Mouse (Mus musculus) hindbrain, embryonic 16.5 days (tissue): Measurements from ENCODE around the gene Cnr2. TPM values are rescaled to one million over a fixed set of nuclear protein-coding genes. Genes with fewer than 3 reads are reported as not detected.

Source experiments
- ATAC-seq: fragments of 200-750 bp; cut with Nextera tagmentation; 2 replicates; pipeline ENCODE4 v1.8.0; 2017; ENCODE audit warnings: moderate TSS enrichment, moderate library complexity
- H3K27ac ChIP-seq: fragments of 300-500 bp; sonication (generic); 2 replicates; pipeline ENCODE4 v1.5.1; 2014; ENCODE audit warnings: low read depth, mild to moderate bottlenecking, control low read depth, low read length, moderate library complexity
- H3K27me3 ChIP-seq: fragments of 300-500 bp; sonication (generic); replicated peaks from 2 replicates; pipeline ENCODE4 v1.6.1; 2014; ENCODE audit warnings: low read length; ENCODE audit not compliant: control insufficient read depth, insufficient read depth
- H3K36me3 ChIP-seq: fragments of 300-500 bp; sonication (generic); 2 replicates; pipeline ENCODE4 v1.6.1; 2014; ENCODE audit warnings: mild to moderate bottlenecking, low read length, moderate library complexity, mixed read lengths; ENCODE audit not compliant: control insufficient read depth, insufficient read depth
- H3K4me1 ChIP-seq: fragments of 300-500 bp; sonication (generic); 2 replicates; pipeline ENCODE4 v1.6.1; 2014; ENCODE audit warnings: low read depth, low read length; ENCODE audit not compliant: control insufficient read depth, insufficient read depth
- H3K4me2 ChIP-seq: fragments of 300-500 bp; sonication (generic); 2 replicates; pipeline ENCODE4 v1.6.1; 2014; ENCODE audit warnings: mild to moderate bottlenecking, low read length, control low read depth, moderate library complexity
- H3K4me3 ChIP-seq: fragments of 300-500 bp; sonication (generic); 2 replicates; pipeline ENCODE4 v1.5.1; 2014; ENCODE audit warnings: mild to moderate bottlenecking, low read length, control low read depth, moderate library complexity
- H3K9ac ChIP-seq: fragments of 300-500 bp; sonication (generic); 2 replicates; pipeline ENCODE4 v1.6.1; 2014; ENCODE audit warnings: low read depth, mild to moderate bottlenecking, control low read depth, low read length, moderate library complexity
- H3K9me3 ChIP-seq: fragments of 300-500 bp; sonication (generic); 2 replicates; pipeline ENCODE4 v1.6.1; 2014; ENCODE audit warnings: mild to moderate bottlenecking, low read length, moderate library complexity; ENCODE audit not compliant: control insufficient read depth
- WGBS: fragments of 180-500 bp; shearing (Covaris S2); extraction: QIAGEN DNeasy Blood & Tissue Kit; methylation state at CpG from one replicate; pipeline ENCODE4 v1.1.7; 2014; 5-methylcytosine and 5-hydroxymethylcytosine counted together
- polyA plus RNA-seq: library from polyadenylated mRNA; unstranded; fragments of >200 nt; fragmentation: Nextera tagmentation; extraction: Ambion mirVana; gene quantifications from 2 replicates; pipeline ENCODE4 v1.2.1, GENCODE M21; 2015

Cnr2 gene
- polyA plus RNA-seq, 1 experiment from 2014 or later, result 0.09 TPM

DNA sequence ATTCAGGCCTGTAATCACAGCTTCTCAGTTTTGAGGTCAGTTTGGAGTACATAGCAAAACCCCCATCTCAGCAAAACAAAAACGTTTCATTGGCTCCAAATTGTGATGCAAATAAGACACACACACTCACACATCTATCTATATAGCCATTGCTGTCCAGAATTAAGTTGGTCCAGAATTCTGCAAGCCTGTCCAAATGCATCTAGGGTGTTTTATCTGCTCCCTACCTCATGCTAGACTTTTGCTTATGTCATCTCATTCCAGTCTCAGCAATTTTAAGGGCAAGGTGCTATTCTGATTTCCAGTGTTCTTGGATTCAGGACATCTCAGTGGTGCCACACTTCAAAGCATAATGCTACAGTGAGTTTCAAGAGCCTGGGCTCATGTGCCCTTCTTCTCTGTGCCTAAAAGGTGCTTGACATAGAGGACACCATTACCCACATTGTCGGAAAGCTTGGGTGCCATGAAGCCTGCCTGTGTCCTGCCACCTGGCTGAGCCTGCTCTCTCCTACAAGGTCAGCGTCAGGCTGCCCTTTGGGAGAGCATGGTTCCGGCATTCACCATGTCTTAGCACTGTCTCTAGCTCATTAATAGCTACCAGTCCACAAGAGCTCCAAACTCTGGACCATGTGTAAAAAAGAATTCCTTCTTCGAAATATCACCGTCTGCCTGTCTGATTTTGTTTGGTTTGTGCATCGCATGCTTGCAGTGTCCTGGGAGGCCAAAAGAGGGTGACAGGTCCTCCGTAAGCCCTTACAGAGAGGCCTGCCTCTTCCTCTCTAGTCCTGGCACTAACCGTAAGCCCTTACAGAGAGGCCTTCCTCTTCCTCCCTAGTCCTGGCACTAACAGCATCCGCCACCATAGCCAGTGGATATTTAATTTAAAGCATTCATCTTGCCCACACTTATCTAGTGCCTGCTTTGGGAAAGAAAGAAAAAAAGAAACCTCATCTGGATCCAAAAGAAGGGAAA lies 20.3 kb upstream of the Cnr2 start:
- peak overlapping the region; percentile 65; the same call in 1 of the 2 replicates for H3K4me2 ChIP-seq
- 77% methylated on average over 10 of the region's 10 CpGs for WGBS
- peaks cover 41% of the 10 kb centered on the region for H3K4me1 ChIP-seq
- no peaks in the 10 kb centered on the region for H3K9me3 ChIP-seq
- H3K27ac ChIP-seq, result peak overlapping the region; percentile 99
- no peak for ATAC-seq
- no peak overlapping the region for H3K9ac ChIP-seq
- no peaks in the 10 kb centered on the region for H3K27me3 ChIP-seq
- no peak overlapping the region for H3K4me3 ChIP-seq
- peaks cover 3% of the 10 kb centered on the region for H3K36me3 ChIP-seq

DNA sequence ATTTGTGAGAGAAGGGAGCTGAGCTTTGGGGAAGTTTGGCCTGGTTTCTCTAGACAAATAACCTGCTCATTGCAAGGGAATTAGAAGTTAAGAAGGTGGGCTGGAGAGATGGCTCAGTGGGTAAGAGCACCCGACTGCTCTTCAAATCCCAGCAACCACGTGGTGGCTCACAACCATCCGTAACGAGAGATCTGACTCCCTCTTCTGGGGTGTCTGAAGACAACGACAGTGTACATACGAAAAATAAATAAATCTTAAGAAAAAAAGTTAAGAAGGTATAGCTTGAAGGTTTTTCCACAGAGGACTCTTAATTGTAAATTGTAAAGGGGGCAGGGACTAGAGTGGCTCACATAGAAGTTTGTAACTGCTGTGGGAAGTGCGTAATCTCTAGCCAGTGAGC lies 19.6 kb upstream of the Cnr2 start:
- no peaks in the 10 kb centered on the region for H3K27me3 ChIP-seq
- no peak overlapping the region for H3K4me2 ChIP-seq
- WGBS, result 21% methylated on average over 7 of the region's 7 CpGs
- H3K4me3 ChIP-seq, result no peak overlapping the region
- no peak overlapping the region for H3K9ac ChIP-seq
- peaks cover 39% of the 10 kb centered on the region for H3K4me1 ChIP-seq
- no peak overlapping the region for H3K27ac ChIP-seq
- no peak for ATAC-seq
- peaks cover 3% of the 10 kb centered on the region for H3K36me3 ChIP-seq
- no peaks in the 10 kb centered on the region for H3K9me3 ChIP-seq

DNA sequence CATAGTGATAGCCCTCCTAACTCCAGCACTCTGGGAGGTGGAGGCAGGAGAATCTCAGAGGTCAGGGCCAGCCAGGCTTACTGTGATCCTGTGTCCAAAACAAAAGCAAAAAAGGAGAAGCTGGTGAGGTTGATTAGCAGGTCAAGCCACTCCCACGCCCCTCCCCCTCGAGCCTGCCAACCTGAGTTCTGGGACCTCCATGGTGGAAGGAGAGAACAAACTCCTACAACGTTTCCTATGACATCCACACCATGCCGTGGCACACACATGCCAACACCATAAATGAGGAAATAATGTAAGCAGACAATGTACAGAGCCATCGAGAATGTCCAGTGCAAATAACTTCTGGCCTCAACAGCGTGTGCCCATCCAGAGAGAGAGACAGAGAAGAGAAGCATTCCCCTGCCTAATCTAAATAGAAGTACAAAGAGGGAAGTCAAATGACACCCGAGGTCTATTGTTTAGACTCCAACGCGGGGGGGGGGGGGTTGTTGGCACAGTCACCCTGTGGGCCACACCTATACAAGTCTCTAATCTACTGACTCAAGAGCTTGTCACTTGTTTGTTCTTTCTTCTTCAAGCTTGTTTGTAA lies 19.1 kb upstream of the Cnr2 start:
- Histone ChIP-seq H3K36me3 (peaks cover 3% of the 10 kb centered on the region), H3K27ac (0 out of 2 replicates have a peak overlapping the region, but pooled peaks have one; percentile 63), H3K9ac (peak overlapping the region; percentile 53), H3K4me1 (peaks cover 37% of the 10 kb centered on the region), H3K4me2 (peak overlapping the region; percentile 55), H3K4me3 (peak overlapping the region; percentile 9; the same call in 1 of the 2 replicates), H3K27me3 (no peaks in the 10 kb centered on the region), H3K9me3 (no peaks in the 10 kb centered on the region)
- 3% methylated on average over 9 of the region's 9 CpGs for WGBS
- ATAC-seq, result no peak

DNA sequence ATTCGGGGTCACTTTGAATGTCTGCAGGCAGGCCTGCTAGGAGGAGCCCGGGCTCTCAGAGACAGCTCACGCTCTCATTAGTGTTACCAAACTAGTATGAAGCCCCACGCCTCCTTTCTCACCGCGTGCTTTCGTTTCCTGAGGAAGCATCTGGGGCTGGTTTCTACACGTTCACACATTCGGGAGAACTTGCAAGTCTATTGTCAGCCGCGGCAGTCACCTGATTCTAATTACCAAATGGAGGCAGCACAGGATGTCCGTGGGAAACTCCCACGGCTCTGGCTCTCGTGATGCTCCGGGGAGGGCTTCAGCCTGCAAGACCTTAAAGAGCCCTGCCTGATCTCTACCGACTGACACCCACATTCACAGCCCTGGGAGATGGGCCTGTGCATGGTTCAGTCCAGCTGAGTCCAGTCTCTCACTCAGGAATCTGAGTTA lies 18.6 kb upstream of the Cnr2 start:
- Histone ChIP-seq H3K9ac (peak overlapping the region; percentile 53), H3K9me3 (no peaks in the 10 kb centered on the region), H3K36me3 (peaks cover under 1% of the 10 kb centered on the region), H3K27me3 (no peaks in the 10 kb centered on the region), H3K4me2 (peak overlapping the region; percentile 55), H3K4me1 (peaks cover 34% of the 10 kb centered on the region), H3K27ac (0 out of 2 replicates have a peak overlapping the region, but pooled peaks have one; percentile 63), H3K4me3 (peak overlapping the region; percentile 9; the same call in 1 of the 2 replicates)
- WGBS, result under 1% methylated on average over 16 of the region's 16 CpGs
- ATAC-seq, result no peak

DNA sequence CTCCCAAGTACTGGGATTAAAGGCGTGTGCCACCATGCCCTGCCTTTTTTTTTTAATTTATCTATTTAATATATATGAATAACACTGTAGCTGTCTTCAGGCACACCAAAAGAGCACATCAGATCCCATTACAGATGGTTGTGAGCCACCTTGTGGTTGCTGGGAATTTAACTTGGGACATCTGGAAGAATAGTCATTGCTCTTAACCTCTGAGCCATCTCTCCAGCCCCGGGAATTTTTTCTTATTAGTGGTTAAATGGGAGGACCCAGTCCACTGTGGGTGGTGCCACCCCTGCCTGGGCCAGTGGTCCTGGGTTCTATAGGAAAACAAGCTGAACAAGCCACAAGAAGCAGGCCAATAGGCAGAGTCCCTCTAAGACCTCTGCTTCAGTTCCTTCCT lies 17.5 kb upstream of the Cnr2 start:
- no peak for ATAC-seq
- Histone ChIP-seq H3K27ac (no peak overlapping the region), H3K36me3 (no peaks in the 10 kb centered on the region), H3K9me3 (no peaks in the 10 kb centered on the region), H3K4me1 (peaks cover 24% of the 10 kb centered on the region), H3K4me3 (no peak overlapping the region), H3K9ac (no peak overlapping the region), H3K27me3 (no peaks in the 10 kb centered on the region), H3K4me2 (no peak overlapping the region)
- 68% methylated on average over 2 of the region's 2 CpGs for WGBS

DNA sequence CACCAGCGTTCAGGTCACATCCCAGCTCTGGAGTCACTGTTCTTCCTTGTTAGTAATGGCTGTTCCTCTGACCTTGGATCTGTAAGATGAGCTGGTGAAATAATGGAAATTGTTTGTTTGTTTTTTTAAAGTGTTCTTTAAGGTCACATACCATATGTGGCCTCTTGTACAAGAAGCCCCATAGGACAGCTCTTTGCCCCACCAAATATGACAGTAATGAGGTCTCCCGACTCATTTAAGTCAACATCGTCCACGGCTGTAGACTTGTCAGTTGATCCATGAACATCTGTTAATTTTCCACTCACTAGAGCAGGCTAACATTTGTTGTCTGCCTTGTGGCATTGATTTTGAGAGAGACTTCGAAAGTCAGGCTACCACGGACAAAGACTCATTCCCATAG lies 16.2 kb upstream of the Cnr2 start:
- no peaks in the 10 kb centered on the region for H3K9me3 ChIP-seq
- H3K4me2 ChIP-seq, result no peak overlapping the region
- no peaks in the 10 kb centered on the region for H3K36me3 ChIP-seq
- H3K27ac ChIP-seq, result no peak overlapping the region
- H3K9ac ChIP-seq, result no peak overlapping the region
- H3K4me3 ChIP-seq, result no peak overlapping the region
- no peak for ATAC-seq
- H3K27me3 ChIP-seq, result no peaks in the 10 kb centered on the region
- peaks cover 23% of the 10 kb centered on the region for H3K4me1 ChIP-seq
- 57% methylated on average over 6 of the region's 6 CpGs for WGBS

DNA sequence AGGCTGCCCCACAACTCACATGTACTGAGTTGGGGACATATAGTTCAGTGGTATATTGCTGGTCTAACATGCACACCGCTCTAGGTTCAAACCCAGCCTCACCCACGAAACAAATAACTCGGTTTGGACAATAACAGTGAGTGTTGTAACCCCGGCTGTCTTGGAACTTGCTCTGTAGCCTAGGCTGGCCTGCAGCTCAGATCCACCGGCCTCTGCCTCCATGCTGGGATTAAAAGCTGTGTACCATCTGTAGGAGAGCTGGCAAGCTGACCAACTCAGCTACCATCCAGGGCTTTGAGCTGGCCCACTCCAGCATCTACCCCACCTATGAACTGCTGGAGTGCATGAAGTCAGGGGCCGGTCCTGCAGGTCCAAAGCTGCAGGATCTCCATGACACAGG lies 15.2 kb upstream of the Cnr2 start:
- H3K27ac ChIP-seq, result no peak overlapping the region
- H3K27me3 ChIP-seq, result no peaks in the 10 kb centered on the region
- H3K9me3 ChIP-seq, result no peaks in the 10 kb centered on the region
- peaks cover 13% of the 10 kb centered on the region for H3K4me1 ChIP-seq
- H3K36me3 ChIP-seq, result no peaks in the 10 kb centered on the region
- no peak for ATAC-seq
- H3K9ac ChIP-seq, result no peak overlapping the region
- H3K4me3 ChIP-seq, result no peak overlapping the region
- H3K4me2 ChIP-seq, result no peak overlapping the region
- 94% methylated on average over 6 of the region's 6 CpGs for WGBS

DNA sequence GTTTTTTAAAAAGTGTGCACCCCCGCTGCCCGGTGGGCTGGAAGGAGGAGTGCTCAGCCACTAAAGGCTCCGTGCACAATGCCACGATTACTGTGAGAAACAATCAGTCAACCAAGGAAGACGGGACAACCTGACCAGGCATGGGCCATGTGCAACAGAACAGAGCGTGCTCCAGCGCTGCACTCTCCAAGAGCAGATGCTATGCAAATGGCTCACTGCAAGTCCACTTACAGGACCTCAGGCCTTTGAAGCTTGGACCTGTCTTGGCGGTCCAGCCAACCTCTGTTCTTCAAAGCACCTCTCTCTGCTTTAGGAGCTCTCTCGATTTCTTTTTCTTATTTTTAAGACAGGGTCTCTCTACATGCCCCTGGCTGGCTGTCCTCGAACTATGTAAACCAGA lies 14.6 kb upstream of the Cnr2 start:
- 79% methylated on average over 10 of the region's 10 CpGs for WGBS
- no peak overlapping the region for H3K4me2 ChIP-seq
- no peak overlapping the region for H3K4me3 ChIP-seq
- no peaks in the 10 kb centered on the region for H3K36me3 ChIP-seq
- peaks cover 12% of the 10 kb centered on the region for H3K4me1 ChIP-seq
- ATAC-seq, result no peak
- H3K9ac ChIP-seq, result no peak overlapping the region
- no peaks in the 10 kb centered on the region for H3K27me3 ChIP-seq
- H3K9me3 ChIP-seq, result no peaks in the 10 kb centered on the region
- H3K27ac ChIP-seq, result no peak overlapping the region

DNA sequence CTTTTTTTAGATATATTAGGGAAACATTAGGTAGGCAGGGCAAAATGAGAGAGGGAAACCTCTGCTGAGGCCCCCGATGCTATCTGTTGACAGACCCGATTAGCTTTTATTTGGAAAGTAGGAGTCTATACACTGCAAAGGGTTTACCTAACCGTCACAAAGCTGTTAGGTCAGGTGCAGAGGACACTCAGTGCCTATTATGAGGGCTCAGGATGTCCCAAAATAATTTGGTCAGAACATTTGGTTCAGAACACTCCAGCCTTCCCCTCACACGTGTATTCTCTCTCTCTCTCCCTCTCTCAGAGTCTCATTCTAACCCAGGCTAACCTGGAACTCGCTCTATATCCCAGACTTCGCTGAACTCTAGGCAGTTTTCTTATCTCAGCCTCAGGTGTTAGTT lies 13.2 kb upstream of the Cnr2 start:
- Histone ChIP-seq H3K27me3 (no peaks in the 10 kb centered on the region), H3K4me1 (peaks cover 1% of the 10 kb centered on the region; the same call in 1 of the 2 replicates), H3K36me3 (no peaks in the 10 kb centered on the region), H3K27ac (no peak overlapping the region), H3K4me2 (no peak overlapping the region), H3K4me3 (no peak overlapping the region), H3K9me3 (no peaks in the 10 kb centered on the region), H3K9ac (no peak overlapping the region)
- 83% methylated on average over 6 of the region's 6 CpGs for WGBS
- ATAC-seq, result no peak
